ENCODE assay signal across 9 mouse cellular contexts in the genomic region with DNA sequence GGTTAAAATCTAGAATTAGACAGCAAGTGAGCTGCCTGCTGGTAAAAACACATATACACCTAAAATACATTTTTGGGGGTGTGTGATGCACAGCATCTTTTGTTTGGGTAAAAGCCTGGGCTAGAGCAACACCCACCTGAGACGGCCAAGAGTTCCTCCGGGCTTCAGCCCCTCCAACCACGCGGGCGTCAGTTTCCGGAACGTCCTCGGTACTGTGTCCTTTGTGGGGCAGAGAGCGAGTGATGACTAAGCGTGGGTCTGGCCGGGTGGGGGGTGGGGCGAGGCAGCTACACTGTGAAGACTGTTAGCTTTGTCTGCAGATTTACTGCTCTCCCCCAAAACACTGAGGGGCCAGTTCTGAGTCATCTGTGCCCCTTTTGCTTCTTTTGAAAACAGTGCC. TPM values are rescaled to one million over a fixed set of nuclear protein-coding genes. Genes with fewer than 3 reads are reported as not detected.
A peak's percentile ranks its signal among the peaks of the same experiment; 100 is the strongest.
DNase-seq lines count a peak whose midpoint lies in the region; ATAC-seq lines count a peak whose summit lies in the region.
"Had no signal": no experiment of that assay in that cellular context is flagged by ENCODE, and none has a peak within 500 bp of the region (broad histone marks: within the 10 kb centered on the region; RNA-seq: fewer than 3 reads in every experiment).

No protein-coding gene starts in this region.

- no peak for ATAC-seq in hindbrain, embryonic 11.5 days (ENCODE audit: low FRiP score)
- peak; percentile 44; the same call in 1 of the 2 replicates for ATAC-seq in intestine, embryonic 14.5 days (replicated peaks; ENCODE audit: low FRiP score, low TSS enrichment, low read depth)
- ATAC-seq in forebrain, embryonic 13.5 days: no peak

- peaks cover 23% of the 10 kb centered on the region for H3K27me3 ChIP-seq in hindbrain, embryonic 10.5 days (ENCODE audit: insufficient read depth, poor library complexity, severe bottlenecking)
- H3K27me3 ChIP-seq in hindbrain, embryonic 11.5 days (ENCODE audit: control insufficient read depth, insufficient read depth, low read length): no peaks in the 10 kb centered on the region
- H3K27me3 ChIP-seq in intestine, embryonic 14.5 days (replicated peaks; ENCODE audit: control insufficient read depth, insufficient read depth, low read length): no peaks in the 10 kb centered on the region
- H3K27me3 ChIP-seq in forebrain, embryonic 13.5 days: 0 out of 2 replicates have a peak, but pooled peaks cover 7% of the 10 kb centered on the region
- H3K27me3 ChIP-seq: Patski had no signal

- no peak overlapping the region for H3K9ac ChIP-seq in hindbrain, embryonic 11.5 days (ENCODE audit: low read depth, low read length)
- no peak overlapping the region for H3K9ac ChIP-seq in intestine, embryonic 14.5 days (ENCODE audit: low read length)
- no peak overlapping the region for H3K9ac ChIP-seq in forebrain, embryonic 13.5 days

- 65% methylated on average over 12 of the region's 12 CpGs for WGBS in hindbrain, embryonic 10.5 days
- WGBS in hindbrain, embryonic 11.5 days: 60% methylated on average over 12 of the region's 12 CpGs
- 35% methylated on average over 12 of the region's 12 CpGs for WGBS in intestine, embryonic 14.5 days
- WGBS in forebrain, embryonic 13.5 days: 61% methylated on average over 12 of the region's 12 CpGs

- H3K9me3 ChIP-seq in hindbrain, embryonic 10.5 days: peaks cover 11% of the 10 kb centered on the region
- H3K9me3 ChIP-seq in hindbrain, embryonic 11.5 days (ENCODE audit: control insufficient read depth, low read length): no peaks in the 10 kb centered on the region
- H3K9me3 ChIP-seq in intestine, embryonic 14.5 days (ENCODE audit: control insufficient read depth, low read length): peaks cover 10% of the 10 kb centered on the region
- H3K9me3 ChIP-seq in forebrain, embryonic 13.5 days (replicated peaks): peaks cover 9% of the 10 kb centered on the region

- no peak overlapping the region for H3K4me2 ChIP-seq in hindbrain, embryonic 11.5 days (replicated peaks; ENCODE audit: low read depth, low read length)
- H3K4me2 ChIP-seq in intestine, embryonic 14.5 days (ENCODE audit: low read length): peak overlapping the region; percentile 22; the same call in 1 of the 2 replicates
- no peak overlapping the region; the same call in 1 of the 2 replicates for H3K4me2 ChIP-seq in forebrain, embryonic 13.5 days

- H3K4me1 ChIP-seq in hindbrain, embryonic 10.5 days (replicated peaks): peaks cover 9% of the 10 kb centered on the region; the same call in 1 of the 2 replicates
- H3K4me1 ChIP-seq in hindbrain, embryonic 11.5 days (replicated peaks; ENCODE audit: control insufficient read depth, insufficient read depth, low read length): no peaks in the 10 kb centered on the region
- peaks cover 8% of the 10 kb centered on the region for H3K4me1 ChIP-seq in intestine, embryonic 14.5 days (replicated peaks; ENCODE audit: control insufficient read depth, insufficient read depth, low read length)
- H3K4me1 ChIP-seq in forebrain, embryonic 13.5 days: no peaks in the 10 kb centered on the region

- no peaks in the 10 kb centered on the region for H3K36me3 ChIP-seq in hindbrain, embryonic 10.5 days
- H3K36me3 ChIP-seq in hindbrain, embryonic 11.5 days (ENCODE audit: control insufficient read depth, insufficient read depth, low read length): no peaks in the 10 kb centered on the region
- H3K36me3 ChIP-seq in intestine, embryonic 14.5 days (ENCODE audit: control insufficient read depth, insufficient read depth, low read length): no peaks in the 10 kb centered on the region
- H3K36me3 ChIP-seq in forebrain, embryonic 13.5 days (ENCODE audit: poor library complexity, severe bottlenecking): no peaks in the 10 kb centered on the region

- no peak for DNase-seq in hindbrain, embryonic 10.5 days (ENCODE audit: low spot score)
- no peak for DNase-seq in hindbrain, embryonic 11.5 days (ENCODE audit: low spot score)
- DNase-seq in Muller cell, postnatal 12 days (ENCODE audit: inconsistent ontology term): peak; percentile 85
- DNase-seq in intestine, embryonic 14.5 days (ENCODE audit: low spot score): no peak
- peak; percentile 16 to 26 for DNase-seq in right cerebral cortex, postnatal 36 days (ENCODE audit: low spot score in 2 of 2)
- DNase-seq in cerebellum, postnatal 25 days: no peak
- DNase-seq in kidney, postnatal 4 days: no peak

- peak overlapping the region; percentile 25; the same call in 1 of the 2 replicates for H3K27ac ChIP-seq in hindbrain, embryonic 10.5 days
- no peak overlapping the region for H3K27ac ChIP-seq in hindbrain, embryonic 11.5 days (ENCODE audit: low read depth, low read length)
- H3K27ac ChIP-seq in intestine, embryonic 14.5 days (ENCODE audit: low read depth): no peak overlapping the region
- no peak overlapping the region for H3K27ac ChIP-seq in forebrain, embryonic 13.5 days

- no peak overlapping the region for H3K4me3 ChIP-seq in hindbrain, embryonic 10.5 days
- H3K4me3 ChIP-seq in hindbrain, embryonic 11.5 days (ENCODE audit: low read depth, low read length): no peak overlapping the region
- H3K4me3 ChIP-seq in intestine, embryonic 14.5 days (ENCODE audit: low read depth, low read length): no peak overlapping the region
- H3K4me3 ChIP-seq in forebrain, embryonic 13.5 days: no peak overlapping the region

RNA-seq across cellular contexts. Expression of gene Cela1, which starts 0.7 kb away (rescaled TPM):
- polyA plus RNA-seq in hindbrain, embryonic 10.5 days (2016; fragmentation: Nextera tagmentation; extraction: Ambion mirVana): 1.6 and 2.8 TPM in 2 replicates
- polyA plus RNA-seq in hindbrain, embryonic 11.5 days (2014; fragmentation: Nextera tagmentation; extraction: Ambion mirVana): 0.99 and 1.7 TPM in 2 replicates
- polyA plus RNA-seq in intestine, embryonic 14.5 days (2014; fragmentation: Nextera tagmentation; extraction: Ambion mirVana): 11.9 and 49.9 TPM in 2 replicates
- polyA plus RNA-seq in forebrain, embryonic 13.5 days (2015; fragmentation: Nextera tagmentation; extraction: Ambion mirVana): 0.23 and 1.2 TPM in 2 replicates

RNA-seq across cellular contexts. Expression of gene Bin2, which starts 17.6 kb away (rescaled TPM):
- polyA plus RNA-seq in hindbrain, embryonic 10.5 days (2016; fragmentation: Nextera tagmentation; extraction: Ambion mirVana): 4.0 and 4.5 TPM in 2 replicates
- 4.0 and 5.5 TPM in 2 replicates for polyA plus RNA-seq in hindbrain, embryonic 11.5 days (2014; fragmentation: Nextera tagmentation; extraction: Ambion mirVana)
- 5.7 and 6.4 TPM in 2 replicates for polyA plus RNA-seq in intestine, embryonic 14.5 days (2014; fragmentation: Nextera tagmentation; extraction: Ambion mirVana)
- polyA plus RNA-seq in forebrain, embryonic 13.5 days (2015; fragmentation: Nextera tagmentation; extraction: Ambion mirVana): 1.3 and 1.7 TPM in 2 replicates
- polyA plus RNA-seq: Patski had no signal

RNA-seq across cellular contexts. Expression of gene Galnt6, which starts 42.2 kb away (rescaled TPM):
- 0.05 and 0.11 TPM in 2 replicates for polyA plus RNA-seq in hindbrain, embryonic 10.5 days (2016; fragmentation: Nextera tagmentation; extraction: Ambion mirVana)
- polyA plus RNA-seq in hindbrain, embryonic 11.5 days (2014; fragmentation: Nextera tagmentation; extraction: Ambion mirVana): 0.14 and 0.15 TPM in 2 replicates
- polyA plus RNA-seq in intestine, embryonic 14.5 days (2014; fragmentation: Nextera tagmentation; extraction: Ambion mirVana): 1.2 and 1.4 TPM in 2 replicates
- polyA plus RNA-seq in forebrain, embryonic 13.5 days (2015; fragmentation: Nextera tagmentation; extraction: Ambion mirVana): 0.06 and 0.10 TPM in 2 replicates

RNA-seq across cellular contexts. Expression of gene Smagp, which starts 50.2 kb away (rescaled TPM):
- 5.7 and 6.5 TPM in 2 replicates for polyA plus RNA-seq in hindbrain, embryonic 10.5 days (2016; fragmentation: Nextera tagmentation; extraction: Ambion mirVana)
- 4.1 and 5.5 TPM in 2 replicates for polyA plus RNA-seq in hindbrain, embryonic 11.5 days (2014; fragmentation: Nextera tagmentation; extraction: Ambion mirVana)
- 31.1 and 36.2 TPM in 2 replicates for polyA plus RNA-seq in intestine, embryonic 14.5 days (2014; fragmentation: Nextera tagmentation; extraction: Ambion mirVana)
- polyA plus RNA-seq in forebrain, embryonic 13.5 days (2015; fragmentation: Nextera tagmentation; extraction: Ambion mirVana): 1.7 and 2.1 TPM in 2 replicates

Comparison
In these comparisons a context has a peak if more than half of its experiments do, and no peak if none do; other contexts are left out.
1. DNase-seq: peak in Muller cell, postnatal 12 days (single experiment) and right cerebral cortex, postnatal 36 days (2 of 2); none in hindbrain, embryonic 10.5 days (single experiment), hindbrain, embryonic 11.5 days (single experiment), intestine, embryonic 14.5 days (single experiment), cerebellum, postnatal 25 days (0 of 2) and kidney, postnatal 4 days (0 of 2).